Comparison of ENCODE assay signal across 13 mouse cellular contexts in the genomic region with DNA sequence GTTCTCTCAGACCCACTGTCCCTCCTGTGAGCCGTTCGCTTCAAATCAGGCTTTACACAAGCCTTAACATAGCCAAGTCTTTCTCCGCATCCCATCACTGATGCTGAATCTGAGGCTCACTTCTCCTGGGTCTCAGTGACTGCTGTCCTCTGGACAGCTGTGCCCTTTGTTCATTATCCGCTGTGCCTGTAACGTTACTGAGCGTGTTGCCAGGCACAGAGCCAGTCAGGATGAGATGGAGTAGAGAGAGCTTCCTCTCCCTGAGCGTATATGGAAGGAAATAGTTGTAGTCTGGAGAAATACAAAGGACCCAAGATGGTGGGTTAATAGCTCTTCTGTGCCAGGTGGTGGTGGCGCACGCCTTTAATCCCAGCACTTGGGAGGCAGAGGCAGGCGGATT. TPM values are rescaled to one million over a fixed set of nuclear protein-coding genes. Genes with fewer than 3 reads are reported as not detected.
DNase-seq lines count a peak whose midpoint lies in the region; ATAC-seq and TF ChIP-seq lines count a peak whose summit lies in the region.
"Had no signal": no experiment of that assay in that cellular context is flagged by ENCODE, and none has a peak within 500 bp of the region (broad histone marks: within the 10 kb centered on the region; RNA-seq: fewer than 3 reads in every experiment).

No protein-coding gene starts in this region.

- no peaks in the 10 kb centered on the region for H3K9me3 ChIP-seq in hindbrain, embryonic 16.5 days (ENCODE audit: control insufficient read depth, low read length)
- no peaks in the 10 kb centered on the region for H3K9me3 ChIP-seq in hindbrain, postnatal 0 days (ENCODE audit: low read length)
- H3K9me3 ChIP-seq in heart, embryonic 15.5 days (replicated peaks) = no peaks in the 10 kb centered on the region
- no peaks in the 10 kb centered on the region for H3K9me3 ChIP-seq in lung, embryonic 14.5 days (ENCODE audit: low read depth, low read length)

- TF ChIP-seq CTCF in hindbrain, postnatal 0 days (IDR thresholded peaks at IDR 0.05; ENCODE audit: low read depth) = no peak
- no peak for TF ChIP-seq CTCF in lung, embryonic 14.5 days (IDR thresholded peaks at IDR 0.05; ENCODE audit: low read depth)

- no peak overlapping the region for H3K4me3 ChIP-seq in hindbrain, embryonic 16.5 days (ENCODE audit: low read length)
- H3K4me3 ChIP-seq in hindbrain, postnatal 0 days (ENCODE audit: low read length) = no peak overlapping the region
- no peak overlapping the region for H3K4me3 ChIP-seq in brown adipose tissue, adult 24 weeks (ENCODE audit: insufficient read depth, low read depth, low read length)
- no peak overlapping the region for H3K4me3 ChIP-seq in heart, embryonic 15.5 days
- no peak overlapping the region for H3K4me3 ChIP-seq in lung, embryonic 14.5 days (ENCODE audit: low read depth, low read length)
- H3K4me3 ChIP-seq: embryonic facial prominence, embryonic 10.5 days; forebrain, embryonic 10.5 days had no signal

- H3K4me1 ChIP-seq in hindbrain, embryonic 16.5 days (ENCODE audit: control insufficient read depth, insufficient read depth, low read depth, low read length) = peaks cover 22% of the 10 kb centered on the region
- peaks cover 4% of the 10 kb centered on the region; the same call in 1 of the 2 replicates for H3K4me1 ChIP-seq in hindbrain, postnatal 0 days (ENCODE audit: insufficient read depth, low read length)
- H3K4me1 ChIP-seq in brown adipose tissue, adult 24 weeks (ENCODE audit: control insufficient read depth, insufficient read depth, insufficient read length, low read length) = peaks cover 16% of the 10 kb centered on the region
- peaks cover 24% of the 10 kb centered on the region for H3K4me1 ChIP-seq in heart, embryonic 15.5 days (replicated peaks)
- H3K4me1 ChIP-seq in lung, embryonic 14.5 days (ENCODE audit: insufficient read depth) = 0 out of 2 replicates have a peak, but pooled peaks cover 3% of the 10 kb centered on the region

- WGBS in hindbrain, embryonic 16.5 days = 80% methylated on average over 9 of the region's 10 CpGs
- 74% methylated on average over 10 of the region's 10 CpGs for WGBS in hindbrain, postnatal 0 days
- 75% methylated on average over 10 of the region's 10 CpGs for WGBS in heart, embryonic 15.5 days
- WGBS in lung, embryonic 14.5 days = 77% methylated on average over 10 of the region's 10 CpGs

- H3K27ac ChIP-seq in hindbrain, embryonic 16.5 days (ENCODE audit: low read depth, low read length) = peak overlapping the region; percentile 7; the same call in 1 of the 2 replicates
- H3K27ac ChIP-seq in hindbrain, postnatal 0 days = no peak overlapping the region
- peak overlapping the region; percentile 71 for H3K27ac ChIP-seq in brown adipose tissue, adult 24 weeks (replicated peaks; ENCODE audit: low read depth, low read length)
- peak overlapping the region; percentile 60 for H3K27ac ChIP-seq in heart, embryonic 15.5 days
- no peak overlapping the region; the same call in 1 of the 2 replicates for H3K27ac ChIP-seq in lung, embryonic 14.5 days (ENCODE audit: low read depth)
- H3K27ac ChIP-seq: embryonic facial prominence, embryonic 10.5 days; forebrain, embryonic 10.5 days had no signal

- no peak overlapping the region for H3K9ac ChIP-seq in hindbrain, embryonic 16.5 days (ENCODE audit: low read depth, low read length)
- H3K9ac ChIP-seq in hindbrain, postnatal 0 days (replicated peaks; ENCODE audit: low read length) = no peak overlapping the region
- H3K9ac ChIP-seq in heart, embryonic 15.5 days = no peak overlapping the region
- no peak overlapping the region for H3K9ac ChIP-seq in lung, embryonic 14.5 days

- H3K4me2 ChIP-seq in hindbrain, embryonic 16.5 days (ENCODE audit: low read length) = no peak overlapping the region
- no peak overlapping the region for H3K4me2 ChIP-seq in hindbrain, postnatal 0 days (ENCODE audit: low read depth, low read length)
- H3K4me2 ChIP-seq in heart, embryonic 15.5 days = no peak overlapping the region
- no peak overlapping the region for H3K4me2 ChIP-seq in lung, embryonic 14.5 days

- H3K36me3 ChIP-seq in hindbrain, embryonic 16.5 days (ENCODE audit: control insufficient read depth, insufficient read depth, low read length) = peaks cover 16% of the 10 kb centered on the region
- H3K36me3 ChIP-seq in hindbrain, postnatal 0 days (ENCODE audit: insufficient read depth, low read length) = no peaks in the 10 kb centered on the region
- H3K36me3 ChIP-seq in heart, embryonic 15.5 days = peaks cover 26% of the 10 kb centered on the region
- H3K36me3 ChIP-seq in lung, embryonic 14.5 days (ENCODE audit: insufficient read depth) = peaks cover 21% of the 10 kb centered on the region

- H3K27me3 ChIP-seq in hindbrain, embryonic 16.5 days (replicated peaks; ENCODE audit: control insufficient read depth, insufficient read depth, low read length) = no peaks in the 10 kb centered on the region
- no peaks in the 10 kb centered on the region for H3K27me3 ChIP-seq in hindbrain, postnatal 0 days (ENCODE audit: insufficient read depth, low read length)
- H3K27me3 ChIP-seq in heart, embryonic 15.5 days = no peaks in the 10 kb centered on the region
- H3K27me3 ChIP-seq in lung, embryonic 14.5 days (ENCODE audit: insufficient read depth, low read length) = no peaks in the 10 kb centered on the region
- H3K27me3 ChIP-seq: Patski had no signal

- ATAC-seq in hindbrain, embryonic 16.5 days = no peak
- no peak for ATAC-seq in hindbrain, postnatal 0 days
- no peak for ATAC-seq in heart, embryonic 15.5 days (replicated peaks; ENCODE audit: insufficient number of reproducible peaks, insufficient read depth, low FRiP score, low read depth)
- no peak for ATAC-seq in lung, embryonic 14.5 days (ENCODE audit: insufficient read depth)
- no peak for ATAC-seq in frontal cortex, adult (ENCODE audit: low TSS enrichment)
- ATAC-seq: inflammation-experienced regulatory T-cells, adult 6 months; Patski had no signal

- DNase-seq in hindbrain, postnatal 0 days (ENCODE audit: low spot score) = no peak
- DNase-seq in lung, embryonic 14.5 days = peak; percentile 39
- no peak for DNase-seq in natural killer cell, adult 2 months (ENCODE audit: low spot score in 2 of 2)
- no peak for DNase-seq in frontal cortex, postnatal 25 days (ENCODE audit: low spot score in 2 of 2)
- DNase-seq: gastrocnemius, postnatal 36 days had no signal

RNA-seq across cellular contexts. Expression of gene Hmgcl, which starts 3.2 kb away (rescaled TPM):
- 64.7 and 66.8 TPM in 2 replicates for polyA plus RNA-seq in hindbrain, embryonic 16.5 days (2015; fragmentation: Nextera tagmentation; extraction: Ambion mirVana)
- 27.0 and 38.6 TPM in 2 replicates for total RNA-seq in hindbrain, postnatal 0 days (2014; rRNA removed)
- 55.0 and 60.0 TPM in 2 replicates for polyA plus RNA-seq in hindbrain, postnatal 0 days (2015; fragmentation: Nextera tagmentation; extraction: Ambion mirVana)
- polyA plus RNA-seq in brown adipose tissue, adult 24 weeks (2012; ENCODE audit: insufficient read depth, insufficient read length, missing spikeins) = 45.1 and 79.9 TPM in 2 replicates
- polyA plus RNA-seq in heart, embryonic 15.5 days (2015; fragmentation: Nextera tagmentation; extraction: Ambion mirVana) = 80.2 and 82.4 TPM in 2 replicates
- 71.7 and 78.1 TPM in 2 replicates for polyA plus RNA-seq in lung, embryonic 14.5 days (2014; fragmentation: Nextera tagmentation; extraction: Ambion mirVana)

RNA-seq across cellular contexts. Expression of gene Gale, which starts 14.1 kb away (rescaled TPM):
- polyA plus RNA-seq in hindbrain, embryonic 16.5 days (2015; fragmentation: Nextera tagmentation; extraction: Ambion mirVana) = 49.4 and 50.1 TPM in 2 replicates
- 36.2 and 41.2 TPM in 2 replicates for total RNA-seq in hindbrain, postnatal 0 days (2014; rRNA removed)
- 39.8 and 40.2 TPM in 2 replicates for polyA plus RNA-seq in hindbrain, postnatal 0 days (2015; fragmentation: Nextera tagmentation; extraction: Ambion mirVana)
- 40.3 and 53.3 TPM in 2 replicates for polyA plus RNA-seq in brown adipose tissue, adult 24 weeks (2012; ENCODE audit: insufficient read depth, insufficient read length, missing spikeins)
- 17.6 and 24.8 TPM in 2 replicates for polyA plus RNA-seq in heart, embryonic 15.5 days (2015; fragmentation: Nextera tagmentation; extraction: Ambion mirVana)
- 27.0 and 30.3 TPM in 2 replicates for polyA plus RNA-seq in lung, embryonic 14.5 days (2014; fragmentation: Nextera tagmentation; extraction: Ambion mirVana)

RNA-seq across cellular contexts. Expression of gene Lypla2, which starts 23.0 kb away (rescaled TPM):
- 225 and 229 TPM in 2 replicates for polyA plus RNA-seq in hindbrain, embryonic 16.5 days (2015; fragmentation: Nextera tagmentation; extraction: Ambion mirVana)
- 135 and 172 TPM in 2 replicates for total RNA-seq in hindbrain, postnatal 0 days (2014; rRNA removed)
- polyA plus RNA-seq in hindbrain, postnatal 0 days (2015; fragmentation: Nextera tagmentation; extraction: Ambion mirVana) = 183 and 186 TPM in 2 replicates
- polyA plus RNA-seq in brown adipose tissue, adult 24 weeks (2012; ENCODE audit: insufficient read depth, insufficient read length, missing spikeins) = 29.3 and 29.8 TPM in 2 replicates
- 59.6 and 79.0 TPM in 2 replicates for polyA plus RNA-seq in heart, embryonic 15.5 days (2015; fragmentation: Nextera tagmentation; extraction: Ambion mirVana)
- 117 and 132 TPM in 2 replicates for polyA plus RNA-seq in lung, embryonic 14.5 days (2014; fragmentation: Nextera tagmentation; extraction: Ambion mirVana)

RNA-seq across cellular contexts. Expression of gene Fuca1, which starts 28.9 kb away (rescaled TPM):
- 74.1 and 78.4 TPM in 2 replicates for polyA plus RNA-seq in hindbrain, embryonic 16.5 days (2015; fragmentation: Nextera tagmentation; extraction: Ambion mirVana)
- 42.5 and 43.6 TPM in 2 replicates for total RNA-seq in hindbrain, postnatal 0 days (2014; rRNA removed)
- 92.8 and 97.3 TPM in 2 replicates for polyA plus RNA-seq in hindbrain, postnatal 0 days (2015; fragmentation: Nextera tagmentation; extraction: Ambion mirVana)
- 106 and 110 TPM in 2 replicates for polyA plus RNA-seq in brown adipose tissue, adult 24 weeks (2012; ENCODE audit: insufficient read depth, insufficient read length, missing spikeins)
- polyA plus RNA-seq in heart, embryonic 15.5 days (2015; fragmentation: Nextera tagmentation; extraction: Ambion mirVana) = 38.1 and 61.6 TPM in 2 replicates
- polyA plus RNA-seq in lung, embryonic 14.5 days (2014; fragmentation: Nextera tagmentation; extraction: Ambion mirVana) = 65.1 and 72.7 TPM in 2 replicates

RNA-seq across cellular contexts. Expression of gene Pithd1, which starts 37.6 kb away (rescaled TPM):
- polyA plus RNA-seq in hindbrain, embryonic 16.5 days (2015; fragmentation: Nextera tagmentation; extraction: Ambion mirVana) = 60.6 and 67.1 TPM in 2 replicates
- 53.2 and 60.2 TPM in 2 replicates for total RNA-seq in hindbrain, postnatal 0 days (2014; rRNA removed)
- polyA plus RNA-seq in hindbrain, postnatal 0 days (2015; fragmentation: Nextera tagmentation; extraction: Ambion mirVana) = 84.5 and 85.7 TPM in 2 replicates
- polyA plus RNA-seq in brown adipose tissue, adult 24 weeks (2012; ENCODE audit: insufficient read depth, insufficient read length, missing spikeins) = 20.3 and 31.3 TPM in 2 replicates
- polyA plus RNA-seq in heart, embryonic 15.5 days (2015; fragmentation: Nextera tagmentation; extraction: Ambion mirVana) = 34.0 and 57.7 TPM in 2 replicates
- 54.6 and 61.5 TPM in 2 replicates for polyA plus RNA-seq in lung, embryonic 14.5 days (2014; fragmentation: Nextera tagmentation; extraction: Ambion mirVana)

Comparison
In these comparisons a context has a peak if more than half of its experiments do, and no peak if none do; other contexts are left out.
1. H3K27ac ChIP-seq: peak in hindbrain, embryonic 16.5 days (single experiment), brown adipose tissue, adult 24 weeks (single experiment) and heart, embryonic 15.5 days (single experiment); none in hindbrain, postnatal 0 days (single experiment) and lung, embryonic 14.5 days (single experiment).